Mouse (Mus musculus) intestine, postnatal 0 days (tissue): ENCODE results near the gene Vps37c. TPM values are rescaled to one million over a fixed set of nuclear protein-coding genes. Genes with fewer than 3 reads are reported as not detected.

Experiments
- ATAC-seq: fragments of 200-750 bp; cut with Nextera tagmentation; 2 replicates; pipeline ENCODE4 v1.8.0; 2017; ENCODE audit warnings: mild to moderate bottlenecking, moderate TSS enrichment, moderate library complexity
- H3K27ac ChIP-seq: fragments of 300-500 bp; sonication (generic); 2 replicates; pipeline ENCODE4 v1.5.1; 2014; ENCODE audit warnings: mild to moderate bottlenecking, low read depth, low read length, moderate library complexity
- H3K27me3 ChIP-seq: fragments of 300-500 bp; sonication (generic); replicated peaks from 2 replicates; pipeline ENCODE4 v1.6.1; 2014; ENCODE audit warnings: low read length, mixed read lengths; ENCODE audit not compliant: control insufficient read depth, insufficient read depth
- H3K36me3 ChIP-seq: fragments of 300-500 bp; sonication (generic); 2 replicates; pipeline ENCODE4 v1.6.1; 2014; ENCODE audit warnings: mild to moderate bottlenecking, moderate library complexity; ENCODE audit not compliant: control insufficient read depth, insufficient read depth
- H3K4me1 ChIP-seq: fragments of 300-500 bp; sonication (generic); replicated peaks from 2 replicates; pipeline ENCODE4 v1.6.1; 2014; ENCODE audit warnings: antibody characterized with exemption, low read length, mixed read lengths; ENCODE audit not compliant: control insufficient read depth, insufficient read depth
- H3K4me2 ChIP-seq: fragments of 300-500 bp; sonication (generic); replicated peaks from 2 replicates; pipeline ENCODE4 v1.6.1; 2014; ENCODE audit warnings: low read depth, mild to moderate bottlenecking, moderate library complexity
- H3K4me3 ChIP-seq: fragments of 300-500 bp; sonication (generic); 2 replicates; pipeline ENCODE4 v1.5.1; 2014; ENCODE audit warnings: low read depth, low read length
- H3K9ac ChIP-seq: fragments of 300-500 bp; sonication (generic); 2 replicates; pipeline ENCODE4 v1.6.1; 2014; ENCODE audit warnings: mild to moderate bottlenecking, low read depth, low read length
- H3K9me3 ChIP-seq: fragments of 300-500 bp; sonication (generic); 2 replicates; pipeline ENCODE4 v1.6.1; 2016; ENCODE audit warnings: mixed run types; ENCODE audit not compliant: control insufficient read depth
- CTCF ChIP-seq: sonication (generic); IDR thresholded peaks from 2 replicates; pipeline ENCODE4 v1.5.1; 2016; ENCODE audit warnings: low read depth, mild to moderate bottlenecking, control low read depth, antibody characterized with exemption, moderate library complexity
- WGBS: fragments of 180-500 bp; shearing (Covaris S2); extraction: QIAGEN DNeasy Blood & Tissue Kit; methylation state at CpG from one replicate; pipeline ENCODE4 v1.1.7; 2014; 5-methylcytosine and 5-hydroxymethylcytosine counted together
- polyA plus RNA-seq: library from polyadenylated mRNA; unstranded; fragments of >200 nt; fragmentation: Nextera tagmentation; extraction: Ambion mirVana; gene quantifications from 2 replicates; pipeline ENCODE4 v1.2.1, GENCODE M21; 2015

Vps37c gene
- polyA plus RNA-seq, 1 experiment from 2014 or later = 32.2 TPM

- no peak overlapping the region for H3K4me2 ChIP-seq
Observed at GRCm38 (mm10) chr19:10721064-10721463, 32.5 kb downstream of the Vps37c start.

GRCm38 (mm10) chr19:10723084-10723483, 34.5 kb downstream of the Vps37c start:
- H3K9me3 ChIP-seq = no peaks in the 10 kb centered on the region
- H3K4me3 ChIP-seq = no peak overlapping the region
- H3K27me3 ChIP-seq = no peaks in the 10 kb centered on the region
- H3K36me3 ChIP-seq = no peaks in the 10 kb centered on the region
- no peak overlapping the region for H3K9ac ChIP-seq
- ATAC-seq = no peak
- H3K4me1 ChIP-seq = no peaks in the 10 kb centered on the region
- no peak overlapping the region for H3K27ac ChIP-seq
- TF ChIP-seq CTCF = no peak
- 24% methylated on average over 13 of the region's 13 CpGs for WGBS
- H3K4me2 ChIP-seq = no peak overlapping the region

More at GRCm38 (mm10) chr19:10721064-10721463, 32.5 kb downstream of the Vps37c start:
- TF ChIP-seq CTCF = no peak
- no peak overlapping the region for H3K4me3 ChIP-seq
- H3K9ac ChIP-seq = no peak overlapping the region
- H3K27ac ChIP-seq = no peak overlapping the region
- H3K4me1 ChIP-seq = no peaks in the 10 kb centered on the region
- H3K36me3 ChIP-seq = no peaks in the 10 kb centered on the region
- no peak for ATAC-seq
- no peaks in the 10 kb centered on the region for H3K9me3 ChIP-seq
- 53% methylated on average over 5 of the region's 5 CpGs for WGBS
- no peaks in the 10 kb centered on the region for H3K27me3 ChIP-seq

GRCm38 (mm10) chr19:10723649-10724048, 35.1 kb downstream of the Vps37c start:
- H3K9ac ChIP-seq = no peak overlapping the region
- 25% methylated on average over 5 of the region's 5 CpGs for WGBS
- no peak overlapping the region for H3K4me3 ChIP-seq
- H3K9me3 ChIP-seq = no peaks in the 10 kb centered on the region
- H3K4me1 ChIP-seq = no peaks in the 10 kb centered on the region
- no peak overlapping the region for H3K4me2 ChIP-seq
- TF ChIP-seq CTCF = no peak
- H3K27me3 ChIP-seq = no peaks in the 10 kb centered on the region
- no peaks in the 10 kb centered on the region for H3K36me3 ChIP-seq
- no peak for ATAC-seq
- no peak overlapping the region for H3K27ac ChIP-seq

- 79% methylated on average over 13 of the region's 13 CpGs for WGBS
- H3K4me2 ChIP-seq = no peak overlapping the region
- no peak overlapping the region for H3K4me3 ChIP-seq
- H3K27me3 ChIP-seq = no peaks in the 10 kb centered on the region
- no peak overlapping the region for H3K27ac ChIP-seq
- H3K36me3 ChIP-seq = no peaks in the 10 kb centered on the region
- no peak overlapping the region for H3K9ac ChIP-seq
- H3K9me3 ChIP-seq = no peaks in the 10 kb centered on the region
- no peaks in the 10 kb centered on the region for H3K4me1 ChIP-seq
- ATAC-seq = no peak
- TF ChIP-seq CTCF = no peak
Observed at GRCm38 (mm10) chr19:10724629-10725363, 36.3 kb downstream of the Vps37c start.

GRCm38 (mm10) chr19:10729889-10730288, 41.4 kb downstream of the Vps37c start:
- H3K36me3 ChIP-seq = no peaks in the 10 kb centered on the region

GRCm38 (mm10) chr19:10730469-10730868, 41.9 kb downstream of the Vps37c start:
- no peaks in the 10 kb centered on the region for H3K36me3 ChIP-seq
- no peak for ATAC-seq
- WGBS = 59% methylated on average over 5 of the region's 5 CpGs

More at GRCm38 (mm10) chr19:10729889-10730288, 41.4 kb downstream of the Vps37c start:
- 87% methylated on average over 10 of the region's 10 CpGs for WGBS
- H3K4me3 ChIP-seq = no peak overlapping the region
- no peak overlapping the region for H3K9ac ChIP-seq
- H3K27me3 ChIP-seq = no peaks in the 10 kb centered on the region
- H3K4me1 ChIP-seq = no peaks in the 10 kb centered on the region
- H3K9me3 ChIP-seq = no peaks in the 10 kb centered on the region
- ATAC-seq = no peak
- no peak for TF ChIP-seq CTCF
- H3K27ac ChIP-seq = no peak overlapping the region
- no peak overlapping the region for H3K4me2 ChIP-seq

More at GRCm38 (mm10) chr19:10730469-10730868, 41.9 kb downstream of the Vps37c start:
- H3K27me3 ChIP-seq = no peaks in the 10 kb centered on the region
- no peak overlapping the region for H3K4me3 ChIP-seq
- no peak overlapping the region for H3K9ac ChIP-seq
- no peak overlapping the region for H3K27ac ChIP-seq
- TF ChIP-seq CTCF = no peak
- H3K9me3 ChIP-seq = no peaks in the 10 kb centered on the region
- no peak overlapping the region for H3K4me2 ChIP-seq
- no peaks in the 10 kb centered on the region for H3K4me1 ChIP-seq
